Mouse (Mus musculus) adrenal gland, postnatal 10 days (tissue): ENCODE measurements around the gene Dbndd2. TPM values are rescaled to one million over a fixed set of nuclear protein-coding genes. Genes with fewer than 3 reads are reported as not detected.

Source experiments
- DNase-seq: peaks from one replicate; pipeline ENCODE4 v3.0.0; 2021; ENCODE audit warnings: mixed read lengths
- total RNA-seq, 2 experiments: library from RNA; stranded (reverse); gene quantifications; 2 replicates each; pipeline ENCODE4 v1.2.3; 2021

The Dbndd2 gene
- total RNA-seq, 2 experiments from 2014 or later, result 13.1 to 20.5 TPM

- DNase-seq, result no peak
Observed at GRCm38 (mm10) chr2:164453887-164454500, 31.9 kb upstream of the Dbndd2 start.

- DNase-seq, result peak; percentile 80
Observed at GRCm38 (mm10) chr2:164454846-164455245, 31.1 kb upstream of the Dbndd2 start.

GRCm38 (mm10) chr2:164455421-164456190 is 30.3 kb upstream of the Dbndd2 start:
- DNase-seq, result peak; percentile 69

- no peak for DNase-seq
Observed at GRCm38 (mm10) chr2:164456413-164456812, 29.5 kb upstream of the Dbndd2 start.

GRCm38 (mm10) chr2:164456864-164457300 is 29.0 kb upstream of the Dbndd2 start, which contains the start of gene Sys1:
Sys1 (plus strand) TSS chr2:164456964.
- DNase-seq, result peak; percentile 43

- DNase-seq, result no peak
Observed at GRCm38 (mm10) chr2:164457942-164458341, 28.0 kb upstream of the Dbndd2 start.

- peak; percentile 63 for DNase-seq
Observed at GRCm38 (mm10) chr2:164458535-164458934, 27.4 kb upstream of the Dbndd2 start.

GRCm38 (mm10) chr2:164460745-164461551 is 25.0 kb upstream of the Dbndd2 start, which contains the start of gene Gm20458:
Gm20458 (plus strand) TSS chr2:164460967.
- peak; percentile 95 for DNase-seq

- DNase-seq, result no peak
Observed at GRCm38 (mm10) chr2:164465161-164465560, 20.7 kb upstream of the Dbndd2 start.

- DNase-seq, result no peak
Observed at GRCm38 (mm10) chr2:164466787-164467186, 19.1 kb upstream of the Dbndd2 start.

- peak; percentile 77 for DNase-seq
Observed at GRCm38 (mm10) chr2:164470254-164470653, 15.7 kb upstream of the Dbndd2 start.

- DNase-seq, result no peak
Observed at GRCm38 (mm10) chr2:164473624-164474023, 12.3 kb upstream of the Dbndd2 start, which contains the start of gene Trp53tg5. Trp53tg5 (minus strand) TSS chr2:164473724.

- peak; percentile 79 for DNase-seq
Observed at GRCm38 (mm10) chr2:164486258-164487114, 580 bp downstream of the Dbndd2 start.

- DNase-seq, result no peak
Observed at GRCm38 (mm10) chr2:164487115-164487527, 1.2 kb downstream of the Dbndd2 start.

GRCm38 (mm10) chr2:164487812-164488211 is 1.9 kb downstream of the Dbndd2 start:
- peak; percentile 29 for DNase-seq

- no peak for DNase-seq
Observed at GRCm38 (mm10) chr2:164494126-164494525, 8.2 kb downstream of the Dbndd2 start.

- DNase-seq, result no peak
Observed at GRCm38 (mm10) chr2:164496331-164496730, 10.4 kb downstream of the Dbndd2 start.

- DNase-seq, result peak; percentile 93
Observed at GRCm38 (mm10) chr2:164496847-164497690, 11.2 kb downstream of the Dbndd2 start, which contains the start of gene Pigt. Pigt (plus strand) TSS chr2:164497520.

GRCm38 (mm10) chr2:164497691-164498268 is 11.9 kb downstream of the Dbndd2 start:
- peak; percentile 26 for DNase-seq

GRCm38 (mm10) chr2:164499317-164499716 is 13.4 kb downstream of the Dbndd2 start:
- no peak for DNase-seq
